Mouse (Mus musculus) hindbrain, embryonic 12.5 days (tissue): ENCODE measurements at regions not wholly inside any gene's neighbourhood (a gene's known extent, or its start where the extent isn't known, plus 50 kb on each side); places are given as distances from the start of the nearest gene placed in this dataset.

Experiments
- ATAC-seq: fragments of 200-750 bp; cut with Nextera tagmentation; 2 replicates; pipeline ENCODE4 v1.8.0; 2017; ENCODE audit warnings: moderate TSS enrichment; ENCODE audit not compliant: low FRiP score
- H3K27ac ChIP-seq: fragments of 300-500 bp; sonication (generic); 2 replicates; pipeline ENCODE4 v1.5.1; 2016; ENCODE audit warnings: mild to moderate bottlenecking
- H3K27me3 ChIP-seq: fragments of 300-500 bp; sonication (generic); 2 replicates; pipeline ENCODE4 v1.6.1; 2016; ENCODE audit warnings: mild to moderate bottlenecking
- H3K36me3 ChIP-seq: fragments of 300-500 bp; sonication (generic); 2 replicates; pipeline ENCODE4 v1.6.1; 2016; ENCODE audit warnings: mild to moderate bottlenecking
- H3K4me1 ChIP-seq: fragments of 300-500 bp; sonication (generic); 2 replicates; pipeline ENCODE4 v1.6.1; 2016
- H3K4me2 ChIP-seq: fragments of 300-500 bp; sonication (generic); replicated peaks from 2 replicates; pipeline ENCODE4 v1.6.1; 2016; ENCODE audit warnings: mild to moderate bottlenecking
- H3K4me3 ChIP-seq: fragments of 300-500 bp; sonication (generic); 2 replicates; pipeline ENCODE4 v1.5.1; 2016; ENCODE audit warnings: mild to moderate bottlenecking
- H3K9ac ChIP-seq: fragments of 300-500 bp; sonication (generic); 2 replicates; pipeline ENCODE4 v1.6.1; 2016; ENCODE audit warnings: mild to moderate bottlenecking, moderate library complexity
- H3K9me3 ChIP-seq: fragments of 300-500 bp; sonication (generic); replicated peaks from 2 replicates; pipeline ENCODE4 v1.6.1; 2016; ENCODE audit warnings: mild to moderate bottlenecking
- WGBS: fragments of 180-500 bp; shearing (Covaris S2); methylation state at CpG from one replicate; pipeline ENCODE4 v1.1.7; 2016; 5-methylcytosine and 5-hydroxymethylcytosine counted together

GRCm38 (mm10) chr10:14952899-14953478 lies 235.0 kb upstream of the Gje1 start:
- Histone ChIP-seq H3K4me2 (no peak overlapping the region), H3K4me3 (no peak overlapping the region), H3K27ac (no peak overlapping the region), H3K4me1 (no peaks in the 10 kb centered on the region), H3K36me3 (no peaks in the 10 kb centered on the region), H3K9me3 (no peaks in the 10 kb centered on the region), H3K27me3 (no peaks in the 10 kb centered on the region), H3K9ac (no peak overlapping the region)
- 47% methylated on average over 1 of the region's 1 CpGs for WGBS
- ATAC-seq: 0 out of 2 replicates have a peak, but pooled peaks have one; percentile 52

- Histone ChIP-seq H3K9me3 (no peaks in the 10 kb centered on the region), H3K27ac (no peak overlapping the region), H3K36me3 (no peaks in the 10 kb centered on the region), H3K4me2 (no peak overlapping the region), H3K4me3 (no peak overlapping the region), H3K4me1 (no peaks in the 10 kb centered on the region), H3K27me3 (no peaks in the 10 kb centered on the region), H3K9ac (no peak overlapping the region)
- 82% methylated on average over 2 of the region's 2 CpGs for WGBS
- ATAC-seq: no peak
Measured at GRCm38 (mm10) chr10:14941875-14942274, 223.9 kb upstream of the Gje1 start.
